Mouse (Mus musculus): ENCODE measurements around the gene Mfap5. TPM values are rescaled to one million over a fixed set of nuclear protein-coding genes. Genes with fewer than 3 reads are reported as not detected.

Mfap5 gene
- polyA plus RNA-seq, 1 experiment from 2014 or later: 86.4 TPM

GRCm38 (mm10) chr6:122545289-122545882 lies 39.7 kb downstream of the Mfap5 start:
- no peak overlapping the region for H3K27ac ChIP-seq (ENCODE audit: low read length)
- no peak overlapping the region for H3K4me2 ChIP-seq (ENCODE audit: low read depth, low read length)
- ATAC-seq (ENCODE audit: insufficient read depth, low FRiP score): no peak
- no peaks in the 10 kb centered on the region for H3K9me3 ChIP-seq (replicated peaks; ENCODE audit: control insufficient read depth, low read length)
- no peaks in the 10 kb centered on the region for H3K36me3 ChIP-seq (ENCODE audit: control insufficient read depth, insufficient read depth, low read length)
- H3K4me3 ChIP-seq (replicated peaks; ENCODE audit: low read length): no peak overlapping the region
- H3K9ac ChIP-seq (ENCODE audit: low read length): no peak overlapping the region
- H3K27me3 ChIP-seq (ENCODE audit: control insufficient read depth, insufficient read depth, low read length): no peaks in the 10 kb centered on the region
- WGBS: 72% methylated on average over 9 of the region's 9 CpGs
- no peaks in the 10 kb centered on the region for H3K4me1 ChIP-seq (ENCODE audit: control insufficient read depth, insufficient read depth, low read length)

DNA sequence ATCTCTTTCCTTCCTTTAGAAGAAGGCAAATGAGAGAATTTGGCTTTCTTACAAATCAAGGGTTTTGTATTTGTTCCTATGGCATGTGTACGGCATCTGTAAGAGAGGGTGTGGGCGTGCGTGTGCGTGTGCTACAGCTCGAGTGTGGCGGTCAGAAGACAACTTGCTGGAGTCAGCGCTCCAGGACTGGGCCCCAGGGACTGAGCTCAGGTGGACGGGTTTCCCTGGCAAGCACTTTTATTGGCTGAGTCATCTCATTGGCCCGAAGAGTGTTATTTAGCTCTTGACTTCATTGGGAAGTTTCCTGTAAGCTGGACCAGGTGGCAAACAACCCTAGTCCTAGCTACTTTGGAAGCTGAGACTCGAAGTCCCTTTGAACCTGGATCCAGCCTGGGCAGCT lies 40.3 kb downstream of the Mfap5 start:
- no peak overlapping the region for H3K4me2 ChIP-seq (ENCODE audit: low read depth, low read length)
- 79% methylated on average over 10 of the region's 10 CpGs for WGBS
- no peaks in the 10 kb centered on the region for H3K9me3 ChIP-seq (replicated peaks; ENCODE audit: control insufficient read depth, low read length)
- no peak overlapping the region for H3K4me3 ChIP-seq (replicated peaks; ENCODE audit: low read length)
- H3K27me3 ChIP-seq (ENCODE audit: control insufficient read depth, insufficient read depth, low read length): no peaks in the 10 kb centered on the region
- H3K9ac ChIP-seq (ENCODE audit: low read length): no peak overlapping the region
- no peaks in the 10 kb centered on the region for H3K36me3 ChIP-seq (ENCODE audit: control insufficient read depth, insufficient read depth, low read length)
- no peak overlapping the region for H3K27ac ChIP-seq (ENCODE audit: low read length)
- ATAC-seq (ENCODE audit: insufficient read depth, low FRiP score): no peak
- no peaks in the 10 kb centered on the region for H3K4me1 ChIP-seq (ENCODE audit: control insufficient read depth, insufficient read depth, low read length)

DNA sequence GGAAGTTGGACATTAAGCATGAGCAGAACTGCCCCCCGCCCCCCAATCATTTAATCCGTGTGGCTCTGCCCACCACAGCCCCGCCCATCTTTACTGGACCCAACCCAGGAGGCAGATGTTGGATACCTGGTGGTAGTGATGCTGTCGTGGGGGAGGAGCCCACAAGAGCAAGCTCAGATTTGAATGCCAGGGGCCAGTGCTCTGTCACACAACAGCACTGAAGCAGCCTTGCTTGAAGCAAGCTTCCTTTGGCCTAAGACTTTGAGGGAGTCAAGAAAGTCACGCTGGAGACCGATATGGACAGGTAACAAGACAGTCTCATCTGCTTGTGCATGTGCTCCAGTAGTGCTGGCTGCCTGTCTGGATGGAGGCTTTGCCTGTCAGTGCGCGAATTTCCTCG lies 48.0 kb downstream of the Mfap5 start, which contains the start of gene Aicda:
TSS of gene Aicda (plus strand) at position 196 of the 400 bp plus-strand sequence.
- no peak for ATAC-seq (ENCODE audit: insufficient read depth, low FRiP score)
- H3K4me1 ChIP-seq (ENCODE audit: control insufficient read depth, insufficient read depth, low read length): no peaks in the 10 kb centered on the region
- H3K27ac ChIP-seq (ENCODE audit: low read length): no peak within 1 kb of the TSS
- no peaks in the 10 kb centered on the region for H3K27me3 ChIP-seq (ENCODE audit: control insufficient read depth, insufficient read depth, low read length)
- H3K36me3 ChIP-seq (ENCODE audit: control insufficient read depth, insufficient read depth, low read length): no peaks in the 10 kb centered on the region
- H3K9me3 ChIP-seq (replicated peaks; ENCODE audit: control insufficient read depth, low read length): no peaks in the 10 kb centered on the region
- 55% methylated on average over 9 of the region's 9 CpGs for WGBS
- no peak within 1 kb of the TSS for H3K4me3 ChIP-seq (replicated peaks; ENCODE audit: low read length)
- no peak within 1 kb of the TSS for H3K9ac ChIP-seq (ENCODE audit: low read length)
- no peak within 1 kb of the TSS for H3K4me2 ChIP-seq (ENCODE audit: low read depth, low read length)

GRCm38 (mm10) chr6:122554102-122554501 lies 48.5 kb downstream of the Mfap5 start:
- H3K4me3 ChIP-seq (replicated peaks; ENCODE audit: low read length): no peak overlapping the region
- WGBS: 64% methylated on average over 6 of the region's 6 CpGs
- no peaks in the 10 kb centered on the region for H3K27me3 ChIP-seq (ENCODE audit: control insufficient read depth, insufficient read depth, low read length)
- no peak for ATAC-seq (ENCODE audit: insufficient read depth, low FRiP score)
- no peak overlapping the region for H3K27ac ChIP-seq (ENCODE audit: low read length)
- H3K4me2 ChIP-seq (ENCODE audit: low read depth, low read length): no peak overlapping the region
- H3K36me3 ChIP-seq (ENCODE audit: control insufficient read depth, insufficient read depth, low read length): no peaks in the 10 kb centered on the region
- H3K9me3 ChIP-seq (replicated peaks; ENCODE audit: control insufficient read depth, low read length): no peaks in the 10 kb centered on the region
- H3K4me1 ChIP-seq (ENCODE audit: control insufficient read depth, insufficient read depth, low read length): no peaks in the 10 kb centered on the region
- H3K9ac ChIP-seq (ENCODE audit: low read length): no peak overlapping the region

GRCm38 (mm10) chr6:122555266-122555665 lies 49.6 kb downstream of the Mfap5 start:
- Histone ChIP-seq H3K9ac (ENCODE audit: low read length) (no peak overlapping the region), H3K27me3 (ENCODE audit: control insufficient read depth, insufficient read depth, low read length) (no peaks in the 10 kb centered on the region), H3K36me3 (ENCODE audit: control insufficient read depth, insufficient read depth, low read length) (no peaks in the 10 kb centered on the region), H3K4me3 (replicated peaks; ENCODE audit: low read length) (no peak overlapping the region), H3K4me1 (ENCODE audit: control insufficient read depth, insufficient read depth, low read length) (no peaks in the 10 kb centered on the region), H3K9me3 (replicated peaks; ENCODE audit: control insufficient read depth, low read length) (no peaks in the 10 kb centered on the region), H3K27ac (ENCODE audit: low read length) (no peak overlapping the region), H3K4me2 (ENCODE audit: low read depth, low read length) (no peak overlapping the region)
- WGBS: 35% methylated on average over 7 of the region's 7 CpGs
- no peak for ATAC-seq (ENCODE audit: insufficient read depth, low FRiP score)

GRCm38 (mm10) chr6:122556959-122557561 lies 51.4 kb downstream of the Mfap5 start:
- peak overlapping the region; percentile 37 for H3K4me2 ChIP-seq (ENCODE audit: low read depth, low read length)
- no peak for ATAC-seq (ENCODE audit: insufficient read depth, low FRiP score)
- WGBS: 21% methylated on average over 15 of the region's 15 CpGs
- no peaks in the 10 kb centered on the region for H3K36me3 ChIP-seq (ENCODE audit: control insufficient read depth, insufficient read depth, low read length)
- no peak overlapping the region for H3K9ac ChIP-seq (ENCODE audit: low read length)
- H3K4me3 ChIP-seq (replicated peaks; ENCODE audit: low read length): no peak overlapping the region
- H3K9me3 ChIP-seq (replicated peaks; ENCODE audit: control insufficient read depth, low read length): no peaks in the 10 kb centered on the region
- H3K27me3 ChIP-seq (ENCODE audit: control insufficient read depth, insufficient read depth, low read length): no peaks in the 10 kb centered on the region
- no peak overlapping the region for H3K27ac ChIP-seq (ENCODE audit: low read length)
- H3K4me1 ChIP-seq (ENCODE audit: control insufficient read depth, insufficient read depth, low read length): no peaks in the 10 kb centered on the region

- Histone ChIP-seq H3K27ac (ENCODE audit: low read length) (no peak overlapping the region), H3K4me1 (ENCODE audit: control insufficient read depth, insufficient read depth, low read length) (no peaks in the 10 kb centered on the region), H3K9ac (ENCODE audit: low read length) (peak overlapping the region; percentile 35; the same call in 1 of the 2 replicates), H3K4me2 (ENCODE audit: low read depth, low read length) (peak overlapping the region; percentile 43), H3K4me3 (replicated peaks; ENCODE audit: low read length) (no peak overlapping the region; the same call in 1 of the 2 replicates), H3K9me3 (replicated peaks; ENCODE audit: control insufficient read depth, low read length) (no peaks in the 10 kb centered on the region), H3K36me3 (ENCODE audit: control insufficient read depth, insufficient read depth, low read length) (no peaks in the 10 kb centered on the region), H3K27me3 (ENCODE audit: control insufficient read depth, insufficient read depth, low read length) (no peaks in the 10 kb centered on the region)
- WGBS: 15% methylated on average over 17 of the region's 17 CpGs
- peak; percentile 30; the same call in 1 of the 2 replicates for ATAC-seq (ENCODE audit: insufficient read depth, low FRiP score)
Observed at GRCm38 (mm10) chr6:122560427-122560826, 54.8 kb downstream of the Mfap5 start.

DNA sequence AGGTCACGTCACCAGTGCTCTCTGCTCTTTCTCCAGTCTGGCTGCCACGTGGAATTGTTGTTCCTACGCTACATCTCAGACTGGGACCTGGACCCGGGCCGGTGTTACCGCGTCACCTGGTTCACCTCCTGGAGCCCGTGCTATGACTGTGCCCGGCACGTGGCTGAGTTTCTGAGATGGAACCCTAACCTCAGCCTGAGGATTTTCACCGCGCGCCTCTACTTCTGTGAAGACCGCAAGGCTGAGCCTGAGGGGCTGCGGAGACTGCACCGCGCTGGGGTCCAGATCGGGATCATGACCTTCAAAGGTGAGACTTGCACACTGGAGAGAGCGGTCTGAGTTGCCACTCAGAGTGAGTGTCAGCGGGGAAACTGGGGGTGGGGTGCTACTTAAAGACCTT lies 55.4 kb downstream of the Mfap5 start:
- H3K27ac ChIP-seq (ENCODE audit: low read length): no peak overlapping the region
- ATAC-seq (ENCODE audit: insufficient read depth, low FRiP score): peak; percentile 27; the same call in 1 of the 2 replicates
- H3K4me3 ChIP-seq (replicated peaks; ENCODE audit: low read length): no peak overlapping the region
- H3K4me1 ChIP-seq (ENCODE audit: control insufficient read depth, insufficient read depth, low read length): no peaks in the 10 kb centered on the region
- no peaks in the 10 kb centered on the region for H3K9me3 ChIP-seq (replicated peaks; ENCODE audit: control insufficient read depth, low read length)
- no peak overlapping the region for H3K4me2 ChIP-seq (ENCODE audit: low read depth, low read length)
- H3K36me3 ChIP-seq (ENCODE audit: control insufficient read depth, insufficient read depth, low read length): no peaks in the 10 kb centered on the region
- no peaks in the 10 kb centered on the region for H3K27me3 ChIP-seq (ENCODE audit: control insufficient read depth, insufficient read depth, low read length)
- no peak overlapping the region; the same call in 1 of the 2 replicates for H3K9ac ChIP-seq (ENCODE audit: low read length)
- 79% methylated on average over 20 of the region's 20 CpGs for WGBS

GRCm38 (mm10) chr6:122562463-122562862 lies 56.8 kb downstream of the Mfap5 start:
- no peaks in the 10 kb centered on the region for H3K27me3 ChIP-seq (ENCODE audit: control insufficient read depth, insufficient read depth, low read length)
- H3K9ac ChIP-seq (ENCODE audit: low read length): no peak overlapping the region
- ATAC-seq (ENCODE audit: insufficient read depth, low FRiP score): no peak
- no peaks in the 10 kb centered on the region for H3K36me3 ChIP-seq (ENCODE audit: control insufficient read depth, insufficient read depth, low read length)
- peak overlapping the region; percentile 12; the same call in 1 of the 2 replicates for H3K4me2 ChIP-seq (ENCODE audit: low read depth, low read length)
- H3K27ac ChIP-seq (ENCODE audit: low read length): no peak overlapping the region
- H3K4me3 ChIP-seq (replicated peaks; ENCODE audit: low read length): no peak overlapping the region; the same call in 1 of the 2 replicates
- WGBS: 2% methylated on average over 6 of the region's 6 CpGs
- H3K9me3 ChIP-seq (replicated peaks; ENCODE audit: control insufficient read depth, low read length): no peaks in the 10 kb centered on the region
- H3K4me1 ChIP-seq (ENCODE audit: control insufficient read depth, insufficient read depth, low read length): no peaks in the 10 kb centered on the region
